Mouse (Mus musculus) MEL (cell line): ENCODE measurements around the gene Adam12.

ENCODE experiments used
- CTCF ChIP-seq, 3 experiments: IDR thresholded peaks in 2 of 3; conservative IDR thresholded peaks in 1 of 3; 2 replicates each; pipeline ENCODE4 v1.5.1; 2011 to 2012; ENCODE audit warnings: low read length in 3 of 3, low read depth in 2 of 3, mild to moderate bottlenecking in 2 of 3, improper control_type of control experiment in 1 of 3, inconsistent platforms in 1 of 3, mixed read lengths in 1 of 3, moderate library complexity in 1 of 3; ENCODE audit not compliant: control insufficient read depth in 1 of 3, insufficient read depth in 1 of 3, poor library complexity in 1 of 3, severe bottlenecking in 1 of 3
- GATA1 ChIP-seq: IDR thresholded peaks from 2 replicates; pipeline ENCODE4 v1.6.1; 2011; ENCODE audit warnings: low read depth, low read length, improper control_type of control experiment
- MAX ChIP-seq: IDR thresholded peaks from 2 replicates; pipeline ENCODE4 v1.6.1; 2011; ENCODE audit warnings: low read length, improper control_type of control experiment
- MXI1 ChIP-seq: IDR thresholded peaks from 2 replicates; pipeline ENCODE4 v1.6.1; 2011; ENCODE audit warnings: mild to moderate bottlenecking, low read depth, low read length, improper control_type of control experiment
- NRF1 ChIP-seq: IDR thresholded peaks from 2 replicates; pipeline ENCODE4 v1.6.1; 2014; ENCODE audit warnings: low read depth, mild to moderate bottlenecking, inconsistent platforms, low read length, improper control_type of control experiment, moderate library complexity; ENCODE audit not compliant: poor library complexity, insufficient read depth, severe bottlenecking
- POLR2A ChIP-seq, 2 experiments: IDR thresholded peaks; 2 replicates each; pipeline ENCODE4 v1.6.1; 2011 to 2012; ENCODE audit warnings: low read length in 2 of 2, mild to moderate bottlenecking in 2 of 2, control low read depth in 1 of 2, improper control_type of control experiment in 1 of 2, low read depth in 1 of 2, moderate library complexity in 1 of 2; ENCODE audit not compliant: control insufficient read depth in 1 of 2, insufficient read depth in 1 of 2, poor library complexity in 1 of 2
- SIN3A ChIP-seq: IDR thresholded peaks from 2 replicates; pipeline ENCODE4 v1.6.1; 2012; ENCODE audit warnings: low read length, improper control_type of control experiment, inconsistent platforms
- SMC3 ChIP-seq: IDR thresholded peaks from 2 replicates; pipeline ENCODE4 v1.6.1; 2011; ENCODE audit warnings: low read depth, low read length, improper control_type of control experiment
- TAL1 ChIP-seq: IDR thresholded peaks from 2 replicates; pipeline ENCODE4 v1.6.1; 2012; ENCODE audit warnings: mild to moderate bottlenecking, inconsistent platforms, low read length, moderate library complexity, mixed read lengths
- TBP ChIP-seq: IDR thresholded peaks from 2 replicates; pipeline ENCODE4 v1.8.0; 2011; ENCODE audit warnings: low read depth, low read length, improper control_type of control experiment
- USF1 ChIP-seq: IDR thresholded peaks from 2 replicates; pipeline ENCODE4 v1.6.1; 2014; ENCODE audit warnings: low read depth, mild to moderate bottlenecking, inconsistent platforms, low read length, improper control_type of control experiment, moderate library complexity
- ZC3H11A ChIP-seq: IDR thresholded peaks from 2 replicates; pipeline ENCODE4 v1.6.1; 2012; ENCODE audit warnings: low read depth, mild to moderate bottlenecking, inconsistent platforms, low read length, improper control_type of control experiment
- ZNF384 ChIP-seq: IDR thresholded peaks from 2 replicates; pipeline ENCODE4 v1.6.1; 2012; ENCODE audit warnings: low read depth, mild to moderate bottlenecking, inconsistent platforms, low read length, improper control_type of control experiment

DNA sequence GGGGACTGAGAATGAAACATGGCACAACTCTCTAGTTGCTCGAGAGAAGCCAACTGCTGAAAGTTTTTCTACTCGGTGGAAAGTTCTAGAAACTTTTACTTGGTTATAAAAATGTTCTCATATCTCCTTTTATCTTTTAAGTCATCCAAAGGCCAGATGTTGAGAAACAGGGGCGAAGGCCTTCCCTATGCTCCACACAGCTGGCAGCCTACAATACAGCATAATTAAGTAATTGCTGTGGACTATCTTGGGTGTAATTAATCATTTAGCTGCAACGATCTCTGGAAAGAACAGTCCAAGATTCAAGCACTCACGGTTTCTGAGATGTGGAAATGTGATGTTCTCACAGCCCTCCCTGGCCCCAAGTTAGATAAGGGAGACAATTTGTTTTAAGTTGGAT, 243.6 kb downstream of the Adam12 start:
- TF ChIP-seq SIN3A, result no peak
- no peak for TF ChIP-seq CTCF (IDR thresholded peaks at IDR 0.05 in 2 of 3, conservative IDR thresholded peaks at IDR 0.05 in 1 of 3; ENCODE audit: control insufficient read depth in 1 of 3, insufficient read depth in 1 of 3, low read depth in 2 of 3, low read length in 3 of 3, poor library complexity in 1 of 3, severe bottlenecking in 1 of 3)
- TF ChIP-seq ZNF384, result no peak
- no peak for TF ChIP-seq GATA1
- TF ChIP-seq USF1, result no peak
- TF ChIP-seq MAX, result no peak
- no peak for TF ChIP-seq TAL1
- TF ChIP-seq ZC3H11A, result no peak
- no peak for TF ChIP-seq NRF1
- TF ChIP-seq POLR2A (IDR thresholded peaks at IDR 0.05; ENCODE audit: control insufficient read depth in 1 of 2, insufficient read depth in 1 of 2, low read depth in 1 of 2, low read length in 2 of 2, poor library complexity in 1 of 2), result no peak
- TF ChIP-seq MXI1, result no peak
- no peak for TF ChIP-seq SMC3
- no peak for TF ChIP-seq TBP
